In genomic region chr19:57072756-57073155, GRCm38 (mm10) we compare ENCODE assay signal across 14 mouse cellular contexts.
DNase-seq lines count a peak whose midpoint lies in the region; ATAC-seq and TF ChIP-seq lines count a peak whose summit lies in the region.
"Had no signal": no experiment of that assay in that cellular context is flagged by ENCODE, and none has a peak within 500 bp of the region (broad histone marks: within the 10 kb centered on the region; RNA-seq: fewer than 3 reads in every experiment).

No protein-coding gene starts in this region.

- no peak overlapping the region for H3K4me2 ChIP-seq in kidney, embryonic 16.5 days (replicated peaks; ENCODE audit: low read depth, low read length)
- H3K4me2 ChIP-seq in stomach, embryonic 15.5 days, result no peak overlapping the region
- H3K4me2 ChIP-seq: embryonic facial prominence, embryonic 15.5 days; midbrain, embryonic 15.5 days had no signal

- no peak for TF ChIP-seq POLR2A in bone marrow, adult 2 months (IDR thresholded peaks at IDR 0.05; ENCODE audit: borderline replicate concordance, control insufficient read depth, low read depth, low read length)

- H3K9ac ChIP-seq in kidney, embryonic 16.5 days (replicated peaks; ENCODE audit: low read length), result no peak overlapping the region
- no peak overlapping the region for H3K9ac ChIP-seq in stomach, embryonic 15.5 days
- H3K9ac ChIP-seq: embryonic facial prominence, embryonic 15.5 days; midbrain, embryonic 15.5 days had no signal

- DNase-seq in kidney, postnatal 14 days, result no peak
- DNase-seq in CD4-positive, CD25-positive, alpha-beta regulatory T cell, adult 2 months (ENCODE audit: low read depth, low spot score), result peak; percentile 66
- no peak for DNase-seq in ovary, postnatal 14 days (ENCODE audit: low spot score)
- DNase-seq in gastrocnemius, postnatal 25 days, result no peak
- DNase-seq: adrenal gland, postnatal 25 days; cerebellum, adult 9-11 months; gastrocnemius, postnatal 14 days; liver had no signal

- ATAC-seq in kidney, embryonic 16.5 days (ENCODE audit: low FRiP score, low TSS enrichment), result no peak
- ATAC-seq in stomach, embryonic 15.5 days (ENCODE audit: insufficient read depth, low FRiP score, low read depth), result no peak
- ATAC-seq: intestine, postnatal 0 days; midbrain, embryonic 15.5 days had no signal

- H3K27me3 ChIP-seq in kidney, embryonic 16.5 days (ENCODE audit: insufficient read depth, low read length), result no peaks in the 10 kb centered on the region
- H3K27me3 ChIP-seq in stomach, embryonic 15.5 days (replicated peaks), result no peaks in the 10 kb centered on the region
- H3K27me3 ChIP-seq: embryonic facial prominence, embryonic 15.5 days; midbrain, embryonic 15.5 days had no signal

- no peak for TF ChIP-seq CTCF in bone marrow, adult 2 months (IDR thresholded peaks at IDR 0.05; ENCODE audit: control insufficient read depth, insufficient read depth, low read length)

- no peaks in the 10 kb centered on the region for H3K9me3 ChIP-seq in kidney, embryonic 16.5 days (ENCODE audit: low read length)
- no peaks in the 10 kb centered on the region for H3K9me3 ChIP-seq in stomach, embryonic 15.5 days
- H3K9me3 ChIP-seq: embryonic facial prominence, embryonic 15.5 days; midbrain, embryonic 15.5 days had no signal

- peak overlapping the region; percentile 20 for H3K27ac ChIP-seq in kidney, embryonic 16.5 days (ENCODE audit: low read length)
- peak overlapping the region; percentile 32; the same call in 1 of the 2 replicates for H3K27ac ChIP-seq in bone marrow, adult 2 months (ENCODE audit: control insufficient read depth, insufficient read depth, low read depth, low read length, poor library complexity)
- H3K27ac ChIP-seq in stomach, embryonic 15.5 days, result peak overlapping the region; percentile 16; the same call in 1 of the 2 replicates
- H3K27ac ChIP-seq: embryonic facial prominence, embryonic 15.5 days; midbrain, embryonic 15.5 days had no signal

- H3K4me1 ChIP-seq in kidney, embryonic 16.5 days (ENCODE audit: insufficient read depth, low read length), result peaks cover under 1% of the 10 kb centered on the region; the same call in 1 of the 2 replicates
- H3K4me1 ChIP-seq in bone marrow, adult 2 months (ENCODE audit: control insufficient read depth, insufficient read depth, low read length), result no peaks in the 10 kb centered on the region
- peaks cover 12% of the 10 kb centered on the region; the same call in 1 of the 2 replicates for H3K4me1 ChIP-seq in stomach, embryonic 15.5 days

- H3K4me3 ChIP-seq in kidney, embryonic 16.5 days (ENCODE audit: low read length), result no peak overlapping the region
- no peak overlapping the region for H3K4me3 ChIP-seq in bone marrow, adult 2 months (replicated peaks; ENCODE audit: control insufficient read depth, low read depth, low read length)
- no peak overlapping the region for H3K4me3 ChIP-seq in stomach, embryonic 15.5 days (replicated peaks)
- H3K4me3 ChIP-seq: embryonic facial prominence, embryonic 15.5 days; midbrain, embryonic 15.5 days had no signal

- WGBS in kidney, embryonic 16.5 days, result 76% methylated on average over 3 of the region's 3 CpGs
- 8% methylated on average over 3 of the region's 3 CpGs for WGBS in bone marrow, adult 2 months
- WGBS in stomach, embryonic 15.5 days, result 40% methylated on average over 3 of the region's 3 CpGs

- no peaks in the 10 kb centered on the region for H3K36me3 ChIP-seq in kidney, embryonic 16.5 days (ENCODE audit: insufficient read depth, low read length)
- no peaks in the 10 kb centered on the region for H3K36me3 ChIP-seq in stomach, embryonic 15.5 days
- H3K36me3 ChIP-seq: embryonic facial prominence, embryonic 15.5 days; midbrain, embryonic 15.5 days had no signal
